Mouse (Mus musculus) forebrain, embryonic 15.5 days (tissue): Measurements from ENCODE around the gene Myg1. TPM values are rescaled to one million over a fixed set of nuclear protein-coding genes. Genes with fewer than 3 reads are reported as not detected.
"Not testable (repeated sequence)": the region's sequence is repeated elsewhere in the genome, so short reads cannot be mapped to it uniquely, and the experiment has no call there.

Experiments used
- ATAC-seq: fragments of 200-750 bp; cut with Nextera tagmentation; replicated peaks from 2 replicates; pipeline ENCODE4 v1.8.0; 2017; ENCODE audit warnings: mild to moderate bottlenecking, moderate TSS enrichment, moderate library complexity
- H3K27ac ChIP-seq: fragments of 300-500 bp; sonication (generic); replicated peaks from 2 replicates; pipeline ENCODE4 v1.5.1; 2015; ENCODE audit warnings: mild to moderate bottlenecking, inconsistent platforms
- H3K27me3 ChIP-seq: fragments of 300-500 bp; sonication (generic); 2 replicates; pipeline ENCODE4 v1.6.1; 2015; ENCODE audit warnings: inconsistent platforms
- H3K36me3 ChIP-seq: fragments of 300-500 bp; sonication (generic); 2 replicates; pipeline ENCODE4 v1.6.1; 2015; ENCODE audit warnings: mild to moderate bottlenecking, inconsistent platforms
- H3K4me1 ChIP-seq: fragments of 300-500 bp; sonication (generic); 2 replicates; pipeline ENCODE4 v1.6.1; 2015; ENCODE audit warnings: inconsistent platforms
- H3K4me2 ChIP-seq: fragments of 300-500 bp; sonication (generic); replicated peaks from 2 replicates; pipeline ENCODE4 v1.6.1; 2015; ENCODE audit warnings: mild to moderate bottlenecking, inconsistent platforms
- H3K4me3 ChIP-seq: fragments of 300-500 bp; sonication (generic); 2 replicates; pipeline ENCODE4 v1.5.1; 2015; ENCODE audit warnings: mild to moderate bottlenecking, inconsistent platforms
- H3K9ac ChIP-seq: fragments of 300-500 bp; sonication (generic); replicated peaks from 2 replicates; pipeline ENCODE4 v1.6.1; 2015; ENCODE audit warnings: mild to moderate bottlenecking, inconsistent platforms
- H3K9me3 ChIP-seq: fragments of 300-500 bp; sonication (generic); 2 replicates; pipeline ENCODE4 v1.6.1; 2016; ENCODE audit warnings: inconsistent platforms
- WGBS: fragments of 180-500 bp; shearing (Covaris S2); methylation state at CpG from one replicate; pipeline ENCODE4 v1.1.7; 2015; ENCODE audit warnings: mixed read lengths; 5-methylcytosine and 5-hydroxymethylcytosine counted together
- polyA plus RNA-seq: library from polyadenylated mRNA; unstranded; fragments of >200 nt; fragmentation: Nextera tagmentation; extraction: Ambion mirVana; gene quantifications from 2 replicates; pipeline ENCODE4 v1.2.1, GENCODE M21; 2015

Gene Myg1
- polyA plus RNA-seq, 1 experiment from 2014 or later: 98.2 TPM

DNA sequence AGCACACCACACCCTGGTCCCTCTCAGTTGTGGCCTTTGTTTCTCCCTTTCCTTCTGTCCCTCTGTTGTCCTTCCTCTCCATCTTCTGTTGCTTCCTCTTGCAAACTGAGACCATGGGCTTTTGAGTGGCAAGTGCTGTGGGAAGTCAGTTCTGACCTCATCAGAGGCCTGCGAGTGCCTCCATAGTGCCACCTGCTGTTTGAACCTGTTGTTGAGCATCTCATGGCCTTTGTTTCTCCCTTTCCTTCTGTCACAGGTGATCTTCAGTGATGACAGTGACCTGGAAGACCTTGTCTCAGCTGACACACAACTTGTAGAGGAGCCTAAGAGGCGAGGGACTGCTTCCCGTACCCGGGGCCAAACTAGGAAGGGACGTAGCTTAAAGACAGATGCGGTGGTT lies 15.2 kb upstream of the Myg1 start:
- H3K36me3 ChIP-seq: peaks cover 14% of the 10 kb centered on the region; the same call in 1 of the 2 replicates
- no peak overlapping the region for H3K9ac ChIP-seq
- no peak overlapping the region for H3K27ac ChIP-seq
- no peak for ATAC-seq
- H3K4me3 ChIP-seq: no peak overlapping the region
- 87% methylated on average over 6 of the region's 6 CpGs for WGBS
- H3K9me3 ChIP-seq: no peaks in the 10 kb centered on the region
- H3K4me2 ChIP-seq: no peak overlapping the region
- H3K4me1 ChIP-seq: no peaks in the 10 kb centered on the region
- H3K27me3 ChIP-seq: no peaks in the 10 kb centered on the region

GRCm38 (mm10) chr15:102324654-102325473 lies 6.6 kb upstream of the Myg1 start:
- ATAC-seq: no peak
- Histone ChIP-seq H3K4me1 (peaks cover 13% of the 10 kb centered on the region), H3K4me2 (peak overlapping the region; percentile 66; the same call in 1 of the 2 replicates), H3K4me3 (peak overlapping the region; percentile 59; the same call in 1 of the 2 replicates), H3K27me3 (no peaks in the 10 kb centered on the region), H3K36me3 (peaks cover 16% of the 10 kb centered on the region), H3K9ac (no peak overlapping the region), H3K27ac (no peak overlapping the region), H3K9me3 (no peaks in the 10 kb centered on the region)
- WGBS: 81% methylated on average over 12 of the region's 12 CpGs

DNA sequence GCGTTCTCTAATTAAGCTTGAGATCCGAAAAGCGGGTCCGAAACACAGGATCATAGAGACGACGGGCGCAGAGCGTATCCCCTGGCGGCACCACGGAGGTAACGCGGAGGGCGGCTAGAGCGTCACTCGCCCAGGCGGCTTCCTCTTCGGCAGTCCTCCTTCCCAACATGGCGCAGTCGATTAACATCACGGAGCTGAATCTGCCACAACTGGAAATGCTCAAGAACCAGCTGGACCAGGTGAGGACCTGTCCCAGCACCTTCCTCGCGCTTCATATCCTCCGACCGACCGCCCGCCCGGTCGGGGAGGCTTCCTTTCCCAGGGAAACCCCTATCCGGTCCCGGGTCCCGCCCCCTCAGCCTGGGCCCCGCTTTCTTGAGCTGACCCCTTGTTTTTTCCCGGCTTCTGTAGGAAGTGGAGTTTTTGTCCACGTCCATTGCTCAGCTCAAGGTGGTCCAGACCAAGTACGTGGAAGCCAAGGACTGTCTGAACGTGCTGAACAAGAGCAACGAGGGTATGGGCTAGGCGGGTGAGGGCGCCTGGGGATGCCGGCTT lies 5.4 kb upstream of the Myg1 start, which contains the start of gene Pfdn5:
Gene Pfdn5 (plus strand): TSS at position 95 of the 555 bp plus-strand sequence.
- under 1% methylated on average over 40 of the region's 40 CpGs for WGBS
- Histone ChIP-seq H3K4me3 (peak within 1 kb of the TSS; percentile 59), H3K9me3 (no peaks in the 10 kb centered on the region), H3K4me2 (peak within 1 kb of the TSS; percentile 66), H3K4me1 (peaks cover 16% of the 10 kb centered on the region), H3K27ac (peak within 1 kb of the TSS; percentile 61), H3K36me3 (peaks cover 27% of the 10 kb centered on the region), H3K27me3 (no peaks in the 10 kb centered on the region), H3K9ac (peak within 1 kb of the TSS; percentile 67)
- peak; percentile 95 for ATAC-seq

- Histone ChIP-seq H3K9me3 (no peaks in the 10 kb centered on the region), H3K4me2 (peak overlapping the region; percentile 66), H3K4me3 (peak overlapping the region; percentile 59), H3K4me1 (peaks cover 19% of the 10 kb centered on the region), H3K27me3 (no peaks in the 10 kb centered on the region), H3K27ac (0 out of 2 replicates have a peak overlapping the region, but pooled peaks have one; percentile 61), H3K36me3 (peaks cover 27% of the 10 kb centered on the region), H3K9ac (peak overlapping the region; percentile 67)
- WGBS: 70% methylated on average over 8 of the region's 8 CpGs
- ATAC-seq: no peak
Observed at GRCm38 (mm10) chr15:102326892-102327291, 4.6 kb upstream of the Myg1 start.

DNA sequence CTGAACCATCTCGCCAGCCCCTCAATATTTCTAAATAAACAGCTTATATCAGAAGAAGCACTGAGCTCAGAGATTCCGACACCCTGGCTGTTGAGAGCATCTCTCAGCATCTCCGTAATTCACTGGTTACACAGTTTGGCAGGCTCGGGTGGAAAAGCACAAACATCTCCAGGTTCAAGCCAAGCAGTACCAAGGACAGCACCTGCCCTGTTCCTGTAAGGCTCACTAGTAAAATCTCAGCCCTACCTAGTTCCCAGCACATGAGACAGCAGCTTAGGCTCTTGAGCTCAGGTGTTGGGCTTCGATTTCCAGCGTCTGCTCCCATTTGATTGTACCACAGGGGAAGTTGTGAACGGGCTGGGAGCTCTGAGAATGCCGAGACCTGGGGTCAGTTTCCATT lies 3.7 kb downstream of the Myg1 start:
- no peaks in the 10 kb centered on the region for H3K9me3 ChIP-seq
- H3K4me1 ChIP-seq: peaks cover 21% of the 10 kb centered on the region
- H3K9ac ChIP-seq: no peak overlapping the region
- H3K4me2 ChIP-seq: no peak overlapping the region
- H3K36me3 ChIP-seq: peaks cover 68% of the 10 kb centered on the region
- no peak for ATAC-seq
- H3K27ac ChIP-seq: no peak overlapping the region
- H3K4me3 ChIP-seq: no peak overlapping the region
- H3K27me3 ChIP-seq: no peaks in the 10 kb centered on the region
- 88% methylated on average over 8 of the region's 8 CpGs for WGBS

DNA sequence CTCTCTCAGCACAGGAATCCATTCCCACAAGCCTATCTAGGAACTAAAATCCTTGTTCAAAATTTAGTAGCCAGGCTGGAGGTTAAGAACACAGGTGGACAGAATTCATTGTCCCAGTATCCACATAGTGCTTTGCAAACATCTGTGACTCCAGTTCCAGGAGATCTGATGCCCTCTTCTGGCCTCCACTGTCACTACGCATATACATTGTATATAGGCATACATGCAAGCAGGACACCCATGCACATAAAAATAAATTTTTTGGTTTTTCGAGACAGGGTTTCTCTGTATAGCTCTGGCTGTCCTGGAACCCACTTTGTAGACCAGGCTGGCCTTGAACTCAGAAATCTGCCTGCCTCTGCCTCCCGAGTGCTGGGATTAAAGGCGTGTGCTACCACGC lies 4.4 kb downstream of the Myg1 start:
- ATAC-seq, H3K9me3 ChIP-seq, H3K9ac ChIP-seq, H3K27ac ChIP-seq, H3K27me3 ChIP-seq, H3K4me2 ChIP-seq, H3K4me3 ChIP-seq: not testable (repeated sequence)
- 92% methylated on average over 5 of the region's 5 CpGs for WGBS
- Histone ChIP-seq H3K36me3 (peaks cover 63% of the 10 kb centered on the region), H3K4me1 (peaks cover 20% of the 10 kb centered on the region)

GRCm38 (mm10) chr15:102336946-102337345 lies 5.4 kb downstream of the Myg1 start:
- Histone ChIP-seq H3K27ac (no peak overlapping the region), H3K27me3 (no peaks in the 10 kb centered on the region), H3K4me2 (no peak overlapping the region), H3K36me3 (peaks cover 63% of the 10 kb centered on the region), H3K9ac (no peak overlapping the region), H3K4me1 (peaks cover 14% of the 10 kb centered on the region), H3K4me3 (no peak overlapping the region), H3K9me3 (no peaks in the 10 kb centered on the region)
- ATAC-seq: no peak
- WGBS: 85% methylated on average over 4 of the region's 4 CpGs

- WGBS: 78% methylated on average over 5 of the region's 5 CpGs
- H3K27me3 ChIP-seq: no peaks in the 10 kb centered on the region
- no peak overlapping the region for H3K27ac ChIP-seq
- ATAC-seq: no peak
- no peak overlapping the region for H3K4me2 ChIP-seq
- no peaks in the 10 kb centered on the region for H3K4me1 ChIP-seq
- H3K9me3 ChIP-seq: no peaks in the 10 kb centered on the region
- H3K36me3 ChIP-seq: peaks cover 57% of the 10 kb centered on the region
- H3K4me3 ChIP-seq: no peak overlapping the region
- no peak overlapping the region for H3K9ac ChIP-seq
Observed at GRCm38 (mm10) chr15:102339612-102340011, 8.1 kb downstream of the Myg1 start.

GRCm38 (mm10) chr15:102341580-102341979 lies 10.1 kb downstream of the Myg1 start:
- Histone ChIP-seq H3K27me3 (no peaks in the 10 kb centered on the region), H3K9me3 (no peaks in the 10 kb centered on the region), H3K9ac (no peak overlapping the region), H3K4me3 (no peak overlapping the region), H3K4me1 (no peaks in the 10 kb centered on the region), H3K4me2 (no peak overlapping the region), H3K27ac (no peak overlapping the region), H3K36me3 (peaks cover 48% of the 10 kb centered on the region)
- 12% methylated on average over 1 of the region's 1 CpGs for WGBS
- no peak for ATAC-seq

DNA sequence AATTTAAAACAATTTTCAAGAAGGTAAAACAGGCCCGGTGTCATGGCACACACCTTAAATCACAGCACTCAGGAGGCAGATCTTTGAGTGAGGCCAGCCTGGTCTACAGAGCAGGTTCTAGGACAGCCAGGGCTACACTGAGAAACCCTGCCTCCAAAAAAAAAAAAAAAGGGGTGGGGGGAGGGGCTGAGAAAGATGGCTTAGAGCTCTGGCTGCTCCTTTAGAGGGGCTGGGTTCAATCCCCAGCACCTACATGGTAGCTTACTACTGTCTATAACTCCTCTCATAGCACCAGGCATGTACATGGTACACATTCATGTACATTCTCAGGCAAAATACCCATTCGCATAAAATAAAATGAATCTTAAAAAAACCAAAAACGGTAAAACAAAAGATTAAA lies 13.0 kb downstream of the Myg1 start:
- peaks cover 27% of the 10 kb centered on the region; the same call in 1 of the 2 replicates for H3K36me3 ChIP-seq
- peaks cover 2% of the 10 kb centered on the region for H3K4me1 ChIP-seq
- 95% methylated on average over 3 of the region's 3 CpGs for WGBS
- H3K9ac ChIP-seq: no peak overlapping the region
- H3K4me2 ChIP-seq: no peak overlapping the region
- no peak overlapping the region for H3K4me3 ChIP-seq
- no peaks in the 10 kb centered on the region for H3K27me3 ChIP-seq
- no peak for ATAC-seq
- H3K27ac ChIP-seq: no peak overlapping the region
- no peaks in the 10 kb centered on the region for H3K9me3 ChIP-seq

DNA sequence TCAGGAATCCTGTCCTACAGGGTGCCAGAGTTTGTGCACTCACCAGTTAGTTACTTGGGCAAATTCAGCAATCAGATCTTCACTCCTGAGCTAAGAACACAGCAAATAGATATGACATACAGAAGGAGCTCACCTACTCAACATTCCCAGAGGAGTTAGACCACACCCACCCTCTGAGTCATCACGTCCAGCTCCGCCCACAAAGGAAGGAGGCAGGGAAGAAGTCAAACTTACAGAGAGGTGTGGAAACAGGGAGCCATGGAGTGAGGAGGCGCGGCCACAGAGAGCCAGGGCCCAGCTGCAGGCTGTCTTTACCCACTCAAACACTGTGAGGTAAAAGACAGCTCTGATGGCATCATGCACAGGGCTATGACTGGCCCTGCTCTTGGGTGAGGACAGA lies 14.9 kb downstream of the Myg1 start:
- H3K4me1 ChIP-seq: peaks cover 13% of the 10 kb centered on the region
- no peak overlapping the region for H3K9ac ChIP-seq
- no peaks in the 10 kb centered on the region for H3K27me3 ChIP-seq
- 85% methylated on average over 4 of the region's 4 CpGs for WGBS
- H3K27ac ChIP-seq: no peak overlapping the region
- no peak for ATAC-seq
- peaks cover 17% of the 10 kb centered on the region; the same call in 1 of the 2 replicates for H3K36me3 ChIP-seq
- no peak overlapping the region for H3K4me3 ChIP-seq
- no peaks in the 10 kb centered on the region for H3K9me3 ChIP-seq
- H3K4me2 ChIP-seq: no peak overlapping the region

DNA sequence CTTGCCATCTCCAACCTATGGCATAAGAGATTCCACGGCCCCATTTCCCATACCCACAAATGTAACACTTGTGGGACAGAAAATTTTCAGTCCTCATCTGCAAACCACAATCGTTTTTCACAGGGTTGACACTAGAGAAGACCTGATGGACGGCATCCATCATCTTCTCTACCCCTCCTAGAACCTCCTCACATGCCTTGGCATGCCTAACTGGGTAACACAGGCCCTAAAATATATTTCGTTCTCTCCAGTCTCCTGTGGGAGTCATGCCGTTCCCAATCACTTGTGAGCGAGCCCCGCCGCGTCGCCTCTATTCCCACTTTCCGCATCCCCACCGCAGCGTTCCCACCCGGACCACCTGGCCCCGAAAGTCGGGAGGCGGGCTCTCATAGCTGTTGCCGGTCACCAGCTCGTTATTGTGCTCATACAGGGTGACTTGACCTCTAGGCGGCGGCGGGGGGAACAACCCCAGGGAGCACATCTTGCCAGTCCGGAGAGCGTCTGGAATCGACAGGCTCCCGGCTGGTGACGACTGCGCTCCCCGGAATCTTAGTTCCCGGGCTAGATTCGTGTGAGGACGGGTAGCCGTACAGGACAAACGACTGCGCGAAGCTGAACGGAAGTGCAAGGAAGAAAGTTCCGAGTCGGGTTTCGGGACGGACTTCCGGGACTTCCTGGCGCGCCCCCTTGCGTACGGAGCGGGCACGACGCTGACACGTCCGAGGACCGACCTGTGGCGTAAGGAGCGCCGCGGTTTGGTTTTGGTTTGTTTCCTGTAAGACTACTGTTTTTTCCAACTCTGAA lies 18.8 kb downstream of the Myg1 start, which contains the start of gene Aaas:
Gene Aaas (minus strand): TSS at position 634 of the 804 bp plus-strand sequence.
- ATAC-seq: peak; percentile 92
- WGBS: under 1% methylated on average over 56 of the region's 56 CpGs
- Histone ChIP-seq H3K4me3 (peak within 1 kb of the TSS; percentile 92), H3K4me2 (peak within 1 kb of the TSS; percentile 95), H3K4me1 (peaks cover 20% of the 10 kb centered on the region), H3K27ac (peak within 1 kb of the TSS; percentile 83), H3K27me3 (no peaks in the 10 kb centered on the region), H3K9ac (peak within 1 kb of the TSS; percentile 81), H3K36me3 (peaks cover 10% of the 10 kb centered on the region; the same call in 1 of the 2 replicates), H3K9me3 (no peaks in the 10 kb centered on the region)
